Mouse (Mus musculus) common myeloid progenitor, adult 5-6 weeks (primary cell): ENCODE data around the gene Uaca. TPM values are rescaled to one million over a fixed set of nuclear protein-coding genes. Genes with fewer than 3 reads are reported as not detected.
"Not testable (repeated sequence)": the region's sequence is repeated elsewhere in the genome, so short reads cannot be mapped to it uniquely, and the experiment has no call there.

Experiments used
- ATAC-seq: replicated peaks from 2 replicates; pipeline ENCODE4 v1.8.0; 2016; ENCODE audit warnings: low read depth, mild to moderate bottlenecking, moderate TSS enrichment, inconsistent platforms; ENCODE audit not compliant: poor library complexity, severe bottlenecking
- total RNA-seq: library from RNA; stranded (forward); fragments of 200-1000, 187-1606 nt; gene quantifications from 2 replicates; pipeline ENCODE4 v1.2.3, GENCODE M21; 2017

The Uaca gene
- total RNA-seq, 1 experiment from 2014 or later: 1.9 TPM

DNA sequence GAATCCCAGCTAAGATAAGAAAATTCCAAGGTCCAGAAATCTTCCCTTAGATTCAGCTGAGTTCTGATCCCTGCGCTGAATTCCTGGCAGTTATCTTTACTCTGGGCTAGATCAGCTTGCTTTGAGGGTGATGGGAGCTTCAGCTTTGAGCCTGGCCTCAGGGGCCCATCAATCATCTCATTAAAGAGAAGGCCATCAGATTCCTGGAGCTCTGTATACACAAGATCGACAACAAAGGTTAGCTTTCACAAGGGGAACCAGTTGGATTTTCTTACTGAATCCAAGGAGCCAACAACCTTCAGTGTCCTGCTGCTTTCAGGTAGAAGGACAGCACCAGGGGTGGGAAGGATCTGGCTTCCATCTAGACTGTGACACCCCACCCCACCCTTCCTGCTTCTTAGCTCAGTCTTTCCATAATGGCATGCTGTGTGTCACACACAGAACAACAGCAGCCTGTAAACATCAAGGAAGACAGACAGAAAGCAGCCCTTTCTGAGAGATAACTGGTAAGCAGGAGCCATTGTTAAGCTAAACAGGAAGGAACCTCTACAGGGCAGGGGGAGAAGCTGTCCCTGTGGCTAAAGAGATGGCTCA is 6.7 kb upstream of the Uaca start:
- ATAC-seq: no peak

DNA sequence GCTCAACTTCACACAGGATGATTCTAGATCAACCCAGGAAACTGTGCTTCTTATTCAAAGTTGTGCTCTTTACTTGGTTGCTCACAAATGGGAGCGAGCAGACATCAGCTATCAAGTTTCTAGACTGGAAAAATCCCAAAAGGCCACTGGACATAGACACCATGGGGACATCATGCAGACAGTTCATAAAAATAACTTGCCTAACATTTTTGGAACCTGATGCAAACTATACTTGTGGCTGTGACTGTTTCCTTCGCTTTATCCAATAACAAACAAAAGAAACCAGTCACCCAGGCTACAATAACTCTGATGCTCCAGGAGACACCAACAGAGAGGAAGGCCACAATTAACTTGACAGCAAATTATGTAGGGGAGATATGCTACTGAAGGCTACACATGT is 4.1 kb upstream of the Uaca start:
- ATAC-seq: no peak

DNA sequence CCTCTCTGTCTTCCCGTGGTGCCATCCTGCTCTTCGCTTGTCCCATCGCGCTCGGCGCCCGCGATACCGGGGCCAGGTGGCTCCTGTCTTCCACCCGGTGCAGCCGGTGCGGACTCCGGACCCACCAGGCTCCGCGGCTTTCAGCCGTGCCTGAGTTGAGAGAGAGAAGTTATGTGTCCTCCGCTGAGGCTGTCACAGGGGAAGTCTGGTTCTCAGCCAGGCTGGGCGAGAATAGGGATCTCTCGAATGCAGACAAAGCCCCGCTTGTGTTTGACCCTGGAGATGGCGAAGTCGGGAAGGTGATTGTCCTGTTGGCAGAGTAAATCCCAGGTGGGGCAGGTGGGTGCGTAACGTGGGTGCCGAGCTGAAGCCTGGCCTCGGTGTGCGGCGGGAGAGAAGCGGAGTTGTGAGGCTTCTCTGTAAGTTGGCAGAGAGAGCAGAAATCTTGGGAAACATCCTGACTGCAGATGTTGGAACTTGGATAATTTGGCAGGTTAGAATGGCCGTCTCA is 554 bp downstream of the Uaca start:
- ATAC-seq: peak; percentile 59

DNA sequence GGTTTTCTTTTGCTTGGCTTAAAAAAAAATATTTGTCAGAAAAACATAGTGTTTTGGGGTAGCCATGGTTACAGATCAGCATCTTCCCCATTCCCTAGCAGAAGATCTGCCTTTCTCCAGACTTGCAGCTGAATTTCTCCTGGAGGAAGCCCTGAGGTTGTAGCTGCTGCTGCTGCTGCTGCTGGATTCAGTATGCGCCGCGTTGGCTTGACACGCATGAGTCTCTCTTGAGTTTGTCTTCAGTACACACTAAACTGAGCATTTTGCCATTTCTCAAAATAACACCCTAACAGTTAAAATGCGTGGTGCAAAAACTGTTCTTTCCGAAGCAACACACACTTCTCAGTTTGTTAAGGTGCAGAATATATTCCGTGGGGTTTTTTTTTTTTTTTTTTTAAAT is 1.7 kb downstream of the Uaca start:
- ATAC-seq: no peak

DNA sequence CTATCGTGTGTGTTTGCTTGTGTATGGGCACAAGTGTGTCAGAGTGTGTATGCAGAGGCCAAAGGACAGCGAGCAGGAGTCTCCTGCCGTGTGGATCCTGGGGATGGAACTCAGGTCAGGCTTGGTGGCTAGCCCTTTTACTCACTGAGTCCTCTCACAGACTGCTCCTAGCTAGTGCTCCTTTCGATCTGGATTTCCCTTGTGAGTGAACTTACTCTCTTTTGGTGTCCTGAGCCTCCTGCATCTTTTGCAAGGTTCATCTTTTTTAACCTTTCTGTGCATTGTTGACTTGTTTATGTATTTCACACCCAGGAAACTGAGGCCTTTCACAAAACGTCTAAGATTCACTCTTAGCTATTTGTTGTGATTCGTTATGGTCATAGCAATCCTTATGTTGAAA is 2.8 kb downstream of the Uaca start:
- ATAC-seq: no peak

DNA sequence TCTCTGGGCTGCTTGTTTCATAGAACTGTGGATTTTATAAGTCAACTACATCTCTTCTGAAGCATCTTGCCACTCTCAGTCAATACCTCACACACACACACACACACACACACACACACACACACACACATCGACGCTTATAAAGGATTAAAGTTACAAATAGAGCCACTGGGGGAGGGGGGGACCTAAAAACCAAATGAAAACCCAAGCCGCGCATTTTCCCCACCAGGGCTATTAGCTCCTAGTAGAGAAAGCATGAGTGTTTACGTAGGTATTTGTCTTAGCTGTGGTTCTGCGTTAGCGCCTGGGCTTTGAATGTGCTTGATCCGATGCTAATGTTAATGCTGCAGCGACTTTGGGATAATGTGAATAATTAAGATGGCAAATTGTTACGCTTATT is 4.7 kb downstream of the Uaca start:
- ATAC-seq: no peak

DNA sequence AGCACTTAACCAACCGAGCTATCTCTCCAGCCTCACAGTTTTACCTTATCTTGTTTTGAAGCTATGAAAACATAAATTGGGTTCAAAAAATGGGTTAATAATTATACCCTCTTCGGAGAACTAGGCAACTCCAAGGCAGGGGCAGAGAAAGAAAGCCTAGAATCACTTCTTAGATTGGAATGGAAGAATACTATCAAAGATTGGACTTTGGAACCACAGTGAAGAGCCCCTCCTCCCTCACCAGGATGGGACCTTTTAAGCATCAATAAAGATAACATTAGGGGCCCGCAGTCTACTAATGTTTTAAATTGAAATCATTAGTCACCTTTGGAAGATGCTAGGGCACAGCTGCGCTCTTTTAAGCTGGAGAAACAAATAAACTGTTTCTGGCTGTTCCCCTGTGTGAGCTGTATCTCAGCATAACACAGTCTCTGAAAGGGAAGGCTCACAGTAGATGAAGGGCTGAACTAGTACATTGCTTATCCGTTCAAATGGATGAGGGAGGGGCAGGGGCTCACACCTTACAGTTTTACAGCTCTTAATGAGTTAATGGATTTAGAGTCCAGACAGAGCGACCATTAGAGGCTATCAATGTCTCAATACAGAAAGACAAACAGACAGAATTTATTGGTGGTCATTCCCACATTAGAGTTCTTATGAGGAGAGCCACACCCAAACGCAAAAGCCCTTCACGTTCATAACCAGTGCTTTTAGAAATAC is 6.5 kb downstream of the Uaca start:
- no peak for ATAC-seq

DNA sequence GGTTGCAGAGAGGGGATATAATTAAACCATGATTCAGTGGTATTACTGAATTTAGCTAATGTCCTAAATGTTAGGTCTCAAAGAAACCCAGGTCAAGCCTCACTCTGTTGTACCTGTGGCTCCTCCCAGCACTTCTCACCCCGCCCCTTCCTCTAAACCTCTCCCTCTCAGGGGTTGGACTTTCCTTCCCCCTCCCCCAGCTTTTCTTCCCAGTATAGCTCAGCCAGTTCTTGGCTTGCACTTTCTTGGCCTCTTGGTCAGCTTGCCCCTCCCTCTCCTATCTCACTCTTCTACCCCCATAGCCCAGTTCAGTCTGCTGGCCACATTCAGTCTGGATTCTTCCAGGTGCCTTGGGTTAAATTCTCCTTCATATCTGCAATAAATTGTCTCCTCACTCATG is 7.4 kb downstream of the Uaca start:
- no peak for ATAC-seq

DNA sequence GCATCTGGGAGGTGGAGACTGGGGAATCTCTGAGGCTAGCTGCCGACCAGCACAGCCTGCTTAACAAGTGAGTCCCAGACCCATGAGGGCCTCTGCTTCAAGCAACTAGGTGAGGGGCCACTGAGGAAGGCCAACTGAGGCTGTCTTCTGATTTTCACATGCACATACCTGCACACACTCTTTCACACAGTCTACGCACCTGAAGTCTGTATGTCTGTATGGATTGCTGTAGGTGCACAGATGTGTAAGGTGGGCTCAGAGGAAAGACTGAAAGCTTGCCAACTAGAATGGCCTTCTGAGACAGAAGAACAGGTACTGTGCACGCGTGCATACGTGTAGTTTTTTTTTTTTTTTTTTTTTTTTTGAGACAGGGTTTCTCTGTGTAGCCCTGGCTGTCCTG is 8.0 kb downstream of the Uaca start:
- ATAC-seq: no peak

DNA sequence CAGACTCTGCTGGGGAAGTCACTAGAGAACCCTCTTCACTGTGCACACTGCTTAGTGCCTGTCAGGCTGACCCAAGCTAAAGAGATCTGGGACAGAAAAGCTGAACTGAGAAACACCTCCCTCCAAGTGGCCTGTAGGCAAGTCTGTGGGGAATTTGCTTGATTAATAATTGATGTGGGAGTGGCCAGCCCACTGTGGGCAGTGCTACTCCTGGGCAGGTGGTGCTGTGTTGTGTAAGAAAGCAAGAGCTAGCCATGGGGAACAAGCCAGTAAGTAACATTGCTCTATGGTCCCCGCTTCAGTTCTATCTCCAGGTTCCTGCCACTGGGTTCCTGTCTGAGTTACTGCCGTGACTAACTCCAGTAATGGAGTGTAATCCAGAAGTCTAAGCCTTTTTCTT is 11.7 kb downstream of the Uaca start:
- ATAC-seq: no peak

DNA sequence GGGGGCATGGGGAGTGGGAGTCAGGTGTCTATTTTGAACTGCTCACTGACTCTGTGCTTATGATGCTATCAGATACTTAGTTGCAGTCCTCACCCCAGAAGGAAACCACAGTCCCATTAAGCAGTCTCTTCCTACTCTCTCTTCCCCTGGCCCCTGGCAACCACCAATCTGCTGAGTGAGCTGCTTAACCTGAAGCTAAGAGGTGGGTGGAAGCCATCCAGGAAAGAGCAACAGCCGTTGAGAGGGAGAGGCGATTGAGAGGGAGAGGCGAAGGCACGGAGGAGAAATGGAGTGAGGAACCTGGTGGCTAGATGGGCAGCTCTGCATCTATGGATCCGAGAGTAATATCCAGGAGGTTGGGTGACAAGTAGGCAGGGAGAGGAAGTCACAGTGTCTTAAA is 13.7 kb downstream of the Uaca start:
- ATAC-seq: no peak

DNA sequence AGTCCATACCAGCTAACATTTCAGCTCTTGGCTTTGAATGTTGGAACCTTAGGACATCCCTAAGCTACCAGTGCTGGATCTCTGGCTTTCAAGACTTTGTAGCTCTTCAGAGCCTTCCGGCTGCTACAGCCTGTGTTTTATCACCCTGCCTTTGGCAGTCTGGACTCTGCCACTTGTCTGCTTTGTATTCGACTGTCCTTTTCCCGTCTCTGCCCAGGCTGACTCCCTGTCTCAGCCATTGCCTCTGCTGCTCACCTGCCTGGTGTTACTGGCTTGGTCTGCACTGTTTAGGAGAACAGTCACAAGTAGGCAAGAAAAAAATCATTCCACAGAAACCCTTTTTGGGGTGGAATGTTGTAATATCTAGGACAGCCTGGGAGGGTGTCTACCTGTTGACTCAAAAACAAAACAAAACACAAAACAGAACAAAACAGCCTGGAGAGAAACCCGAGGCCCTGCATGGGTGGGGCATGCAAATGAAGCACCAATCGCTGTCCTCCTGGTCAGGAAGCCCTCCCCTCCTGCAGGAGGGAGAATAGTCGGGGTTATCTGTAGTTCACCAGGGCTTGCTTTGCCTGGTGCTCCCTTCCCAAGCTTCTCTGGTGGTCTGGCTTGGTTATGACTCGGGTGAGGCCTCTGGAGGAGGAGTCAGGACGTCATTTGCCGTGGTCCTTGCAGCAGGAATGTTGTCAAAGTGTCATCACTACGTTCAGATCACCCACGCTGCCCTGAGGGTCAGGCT is 19.0 kb downstream of the Uaca start:
- peak; percentile 98 for ATAC-seq

DNA sequence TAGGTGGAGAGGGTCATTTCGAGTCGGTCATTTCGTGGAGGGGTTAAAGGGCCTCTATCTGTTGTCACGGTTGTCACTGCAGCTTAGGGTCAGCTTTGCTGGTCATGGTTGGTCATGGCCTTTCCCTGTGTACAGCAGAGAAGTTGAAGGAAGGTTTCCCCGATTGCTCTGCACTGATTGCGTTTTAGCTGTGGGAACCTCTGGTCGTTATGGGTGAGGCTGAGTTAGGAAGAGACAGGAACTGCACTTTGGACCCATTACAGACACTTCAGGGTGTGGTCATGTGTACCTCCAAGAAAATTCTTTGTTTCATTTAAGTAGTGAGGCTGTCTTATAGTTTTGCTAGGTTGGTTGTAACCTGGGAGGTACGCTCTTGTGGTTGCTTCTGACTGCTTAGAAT is 21.2 kb downstream of the Uaca start:
- no peak for ATAC-seq

DNA sequence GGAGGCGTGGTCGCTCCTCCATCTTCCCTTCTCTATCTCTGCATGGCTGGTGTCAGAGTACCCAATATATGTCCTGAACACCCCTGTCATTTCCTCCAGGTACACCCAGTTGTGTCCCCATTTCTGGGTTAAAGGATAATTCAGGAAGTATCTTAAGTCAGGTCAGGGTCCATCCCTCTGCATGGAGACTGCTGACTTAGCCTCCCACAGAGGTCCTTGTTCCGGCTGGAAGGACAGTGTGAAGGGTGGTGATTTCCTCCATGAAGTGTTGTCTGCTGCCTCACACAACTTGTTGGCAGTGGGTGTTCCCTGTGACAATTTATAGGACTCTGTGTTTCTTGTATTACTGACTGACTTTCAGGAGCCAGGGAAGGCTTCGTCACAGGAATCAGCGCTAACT is 23.2 kb downstream of the Uaca start:
- no peak for ATAC-seq

DNA sequence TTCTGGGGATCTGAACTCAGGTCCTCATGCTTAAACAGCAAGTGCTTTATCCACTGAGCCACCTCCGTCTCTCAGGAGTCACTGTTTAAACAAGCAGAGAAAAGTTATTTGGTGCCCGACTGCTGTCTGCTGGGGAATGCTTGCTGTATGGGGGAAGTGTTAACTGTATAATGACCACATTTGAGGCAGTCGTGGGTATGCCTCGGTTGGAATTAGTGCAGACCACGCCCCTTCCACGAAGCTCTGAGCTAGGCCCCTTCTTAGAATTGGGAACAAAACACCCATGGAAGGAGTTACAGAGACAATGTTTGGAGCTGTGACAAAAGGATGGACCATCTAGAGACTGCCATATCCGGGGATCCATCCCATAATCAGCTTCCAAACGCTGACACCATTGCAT is 24.2 kb downstream of the Uaca start:
- not testable (repeated sequence) for ATAC-seq

DNA sequence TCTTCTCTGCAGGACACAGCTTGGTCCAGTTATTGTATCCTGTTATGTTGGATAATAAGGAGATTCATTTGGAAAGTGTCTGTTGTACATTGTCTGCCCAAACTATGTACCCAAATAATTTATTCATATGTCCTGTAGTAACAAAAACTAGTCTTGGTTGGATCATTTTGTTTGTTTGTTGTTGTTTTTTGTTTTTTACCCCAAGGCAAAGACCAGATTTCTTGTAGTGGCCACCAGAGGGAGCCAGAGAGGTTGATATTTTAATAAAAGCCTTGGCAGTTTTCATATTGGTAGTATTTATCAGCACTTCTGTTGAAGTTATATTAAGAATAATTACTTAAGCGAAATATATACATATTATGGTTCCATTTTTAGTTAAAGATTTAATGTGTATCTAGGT is 25.0 kb downstream of the Uaca start:
- no peak for ATAC-seq

DNA sequence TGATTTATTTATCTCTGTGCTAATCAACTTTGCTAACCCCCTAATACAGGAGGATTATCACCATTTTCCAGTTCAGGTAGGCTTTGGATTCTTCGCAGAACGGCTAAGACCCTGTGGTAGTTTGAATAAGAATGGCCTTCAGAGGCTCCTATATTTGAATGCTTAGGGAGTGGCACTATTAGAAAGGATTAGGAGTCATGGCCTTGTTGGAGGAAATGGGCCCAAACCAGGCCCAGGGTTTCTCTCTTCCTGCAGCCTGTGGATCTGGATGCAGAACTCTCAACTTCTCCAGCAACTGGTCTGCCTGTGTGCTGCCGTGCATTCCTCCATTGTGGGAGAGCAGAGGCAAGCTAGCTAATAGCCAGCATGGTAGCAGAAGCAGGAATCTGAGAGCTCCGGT is 27.2 kb downstream of the Uaca start:
- ATAC-seq: no peak

DNA sequence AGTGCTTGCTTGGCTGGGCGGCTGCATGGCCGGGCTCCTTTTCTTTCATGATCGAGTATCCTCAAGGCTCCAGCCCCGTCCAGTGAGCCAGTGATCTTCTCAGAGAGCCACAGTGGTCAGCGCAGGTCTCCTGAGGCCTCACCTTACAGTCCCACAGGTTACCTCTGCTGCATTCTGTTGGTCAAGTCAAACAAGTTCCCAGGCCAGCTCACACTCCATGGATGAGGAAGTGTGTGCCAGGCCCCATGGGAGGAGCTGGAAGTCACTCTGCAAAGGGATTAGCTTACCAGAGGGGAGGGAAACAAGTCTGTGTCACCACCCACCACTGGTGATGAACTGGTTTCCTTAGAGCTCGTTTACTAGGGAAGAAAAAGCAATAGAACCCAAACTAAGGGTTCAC is 28.3 kb downstream of the Uaca start:
- ATAC-seq: no peak

DNA sequence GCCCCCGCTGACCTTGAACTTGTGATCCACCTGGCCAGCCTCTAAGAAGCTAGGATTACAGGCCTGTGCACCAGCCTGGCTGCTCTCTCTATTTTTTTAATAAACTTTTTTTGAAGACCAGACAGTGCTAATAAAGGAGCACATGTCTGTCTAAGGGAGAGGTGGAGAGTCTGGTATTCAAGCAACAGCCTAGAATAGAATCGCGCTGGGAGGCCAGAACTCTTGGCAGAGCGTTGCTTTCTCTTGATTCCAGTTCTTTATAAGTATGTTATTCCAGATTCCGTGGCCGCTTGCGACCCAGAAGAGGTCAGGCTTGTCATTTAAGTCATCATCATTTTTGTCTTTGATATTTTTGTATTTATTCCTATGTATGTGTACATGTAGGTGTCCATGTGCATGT is 31.2 kb downstream of the Uaca start:
- no peak for ATAC-seq

DNA sequence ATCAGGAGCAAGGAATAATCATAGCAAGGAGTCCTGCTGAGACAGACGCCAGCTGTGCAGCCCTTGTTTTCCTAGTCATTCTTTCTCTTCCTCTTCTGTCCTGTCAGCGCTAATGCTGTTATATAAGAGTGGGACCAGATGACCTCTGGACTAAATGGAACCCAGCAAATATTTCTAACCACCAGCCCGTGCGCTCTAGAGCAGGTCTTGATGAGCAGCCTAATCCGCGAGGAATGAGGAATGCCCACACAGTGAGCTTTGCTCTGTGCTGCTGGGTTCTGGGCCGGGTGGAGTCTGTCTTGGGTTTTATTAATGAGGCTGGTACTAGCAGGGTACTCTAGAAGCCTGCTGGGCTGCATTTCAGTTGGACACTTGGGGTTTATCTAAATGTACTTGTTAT is 32.4 kb downstream of the Uaca start:
- no peak for ATAC-seq

DNA sequence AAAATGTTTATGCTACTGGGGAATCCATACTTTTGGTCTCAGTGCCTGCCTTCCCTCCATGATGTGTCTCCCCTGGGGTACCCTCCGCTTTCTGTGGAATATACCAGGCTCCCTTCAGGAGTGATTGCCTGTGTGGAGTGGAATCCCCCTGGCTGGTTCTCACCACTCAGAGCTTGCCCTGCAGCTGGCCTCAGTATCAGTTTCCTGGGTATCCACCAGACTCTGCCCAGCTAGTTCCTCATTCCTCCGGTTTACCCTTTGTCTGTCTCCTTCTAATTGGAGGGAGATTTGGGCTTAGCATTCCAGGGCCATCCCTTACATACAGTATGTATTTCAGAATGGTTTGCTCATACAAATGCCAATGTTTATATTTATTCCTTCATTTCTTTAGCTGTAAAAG is 33.9 kb downstream of the Uaca start:
- 0 out of 2 replicates have a peak, but pooled peaks have one; percentile 56 for ATAC-seq
